Mouse (Mus musculus): ENCODE measurements around the gene Tmem63c.

- TF ChIP-seq POLR2A (IDR thresholded peaks at IDR 0.05; ENCODE audit: borderline replicate concordance, low read depth, low read length) (no peak), CTCF (IDR thresholded peaks at IDR 0.05; ENCODE audit: low read depth, low read length) (no peak)
Observed at GRCm38 (mm10) chr12:87023456-87023855, 2.3 kb downstream of the Tmem63c start.

All from bone marrow macrophage, adult 2 months (primary cell).